Mouse (Mus musculus) ovary, adult 2 months (tissue): Measurements from ENCODE around the gene Sepsecs. TPM values are rescaled to one million over a fixed set of nuclear protein-coding genes. Genes with fewer than 3 reads are reported as not detected.

Experiments
- polyA plus RNA-seq: library from polyadenylated mRNA; depleted of rRNA; stranded (reverse); fragments of >200 nt; gene quantifications from 2 replicates; pipeline ENCODE4 v1.2.3, GENCODE M21; 2012; rRNA removed

The Sepsecs gene
- 2.7 and 3.0 TPM in 2 replicates for polyA plus RNA-seq

GRCm38 (mm10) chr5:52669426-52670191 lies at the start of gene Sepsecs:
TSS of gene Sepsecs (minus strand) at chr5:52669708.

Other genes with a start within 250 kb of the Sepsecs start
- gene Ccdc149, start 198.2 kb downstream of the Sepsecs start, polyA plus RNA-seq: 3.3 and 4.1 TPM in 2 replicates
- 5.1 and 6.0 TPM in 2 replicates for gene Lgi2, start 103.2 kb downstream of the Sepsecs start, polyA plus RNA-seq
- gene Pi4k2b, start 71.9 kb upstream of the Sepsecs start, polyA plus RNA-seq: 17.8 and 27.6 TPM in 2 replicates
- gene Zcchc4, start 105.7 kb upstream of the Sepsecs start, polyA plus RNA-seq: 4.9 and 5.9 TPM in 2 replicates
- 15.1 and 15.8 TPM in 2 replicates for gene Anapc4, start 164.3 kb upstream of the Sepsecs start, polyA plus RNA-seq